Mouse (Mus musculus) testis, adult 2 months (tissue): Measurements from ENCODE around the gene Znfx1. TPM values are rescaled to one million over a fixed set of nuclear protein-coding genes. Genes with fewer than 3 reads are reported as not detected.

ENCODE experiments used
- H3K27ac ChIP-seq: fragments of 200-500 bp; 2 replicates; pipeline ENCODE4 v1.5.1; 2012; ENCODE audit warnings: low read depth, low read length; ENCODE audit not compliant: control insufficient read depth, insufficient read depth
- H3K27me3 ChIP-seq: fragments of 200-500 bp; 2 replicates; pipeline ENCODE4 v1.6.1; 2012; ENCODE audit warnings: mild to moderate bottlenecking, low read length, moderate library complexity; ENCODE audit not compliant: control insufficient read depth, insufficient read depth
- H3K36me3 ChIP-seq: fragments of 200-500 bp; 2 replicates; pipeline ENCODE4 v1.6.1; 2012; ENCODE audit warnings: mild to moderate bottlenecking, low read length; ENCODE audit not compliant: control insufficient read depth, insufficient read depth
- H3K4me1 ChIP-seq: fragments of 200-500 bp; 2 replicates; pipeline ENCODE4 v1.6.1; 2012; ENCODE audit warnings: low read length; ENCODE audit not compliant: control insufficient read depth, insufficient read depth
- H3K4me3 ChIP-seq: fragments of 200-500 bp; 2 replicates; pipeline ENCODE4 v1.5.1; 2012; ENCODE audit warnings: low read depth, mild to moderate bottlenecking, low read length, moderate library complexity, mixed read lengths; ENCODE audit not compliant: control insufficient read depth
- CTCF ChIP-seq: fragments of 200-500 bp; IDR thresholded peaks from 2 replicates; pipeline ENCODE4 v1.5.1; 2012; ENCODE audit warnings: low read depth, mild to moderate bottlenecking, inconsistent platforms, low read length, moderate library complexity; ENCODE audit not compliant: control insufficient read depth, insufficient read depth, insufficient replicate concordance
- POLR2A ChIP-seq: fragments of 200-500 bp; IDR thresholded peaks from 2 replicates; pipeline ENCODE4 v1.6.1; 2012; ENCODE audit warnings: low read depth, mild to moderate bottlenecking, inconsistent platforms, low read length, moderate library complexity; ENCODE audit not compliant: control insufficient read depth
- polyA plus RNA-seq: library from polyadenylated mRNA; depleted of rRNA; stranded (reverse); fragments of >200 nt; gene quantifications from 2 replicates; pipeline ENCODE4 v1.2.3, GENCODE M21; 2012

The Znfx1 gene
- polyA plus RNA-seq, 1 experiment = 42.7 TPM

GRCm38 (mm10) chr2:167093171-167093900, 30.5 kb upstream of the Znfx1 start:
- no peak for TF ChIP-seq CTCF
- TF ChIP-seq POLR2A = no peak

GRCm38 (mm10) chr2:167090271-167090670, 27.5 kb upstream of the Znfx1 start:
- TF ChIP-seq CTCF (no peak), POLR2A (no peak)
- Histone ChIP-seq H3K36me3 (no peaks in the 10 kb centered on the region), H3K4me1 (peaks cover 3% of the 10 kb centered on the region), H3K4me3 (no peak overlapping the region), H3K27ac (no peak overlapping the region), H3K27me3 (no peaks in the 10 kb centered on the region)

More at GRCm38 (mm10) chr2:167093171-167093900, 30.5 kb upstream of the Znfx1 start:
- no peaks in the 10 kb centered on the region for H3K36me3 ChIP-seq
- H3K27me3 ChIP-seq = no peaks in the 10 kb centered on the region
- H3K27ac ChIP-seq = no peak overlapping the region
- peaks cover 7% of the 10 kb centered on the region for H3K4me1 ChIP-seq
- H3K4me3 ChIP-seq = peak overlapping the region; percentile 69

GRCm38 (mm10) chr2:167086836-167087235, 24.0 kb upstream of the Znfx1 start:
- H3K27ac ChIP-seq = no peak overlapping the region
- H3K4me1 ChIP-seq = no peaks in the 10 kb centered on the region
- no peaks in the 10 kb centered on the region for H3K36me3 ChIP-seq
- H3K27me3 ChIP-seq = no peaks in the 10 kb centered on the region
- no peak overlapping the region for H3K4me3 ChIP-seq
- no peak for TF ChIP-seq POLR2A
- TF ChIP-seq CTCF = no peak

- Histone ChIP-seq H3K27ac (no peak overlapping the region), H3K27me3 (no peaks in the 10 kb centered on the region), H3K4me3 (no peak overlapping the region), H3K36me3 (no peaks in the 10 kb centered on the region), H3K4me1 (peaks cover 1% of the 10 kb centered on the region; the same call in 1 of the 2 replicates)
- no peak for TF ChIP-seq CTCF
- no peak for TF ChIP-seq POLR2A
Measured at GRCm38 (mm10) chr2:167086092-167086491, 23.3 kb upstream of the Znfx1 start.

- TF ChIP-seq CTCF = no peak
- no peak for TF ChIP-seq POLR2A
- Histone ChIP-seq H3K27me3 (no peaks in the 10 kb centered on the region), H3K4me1 (peaks cover 27% of the 10 kb centered on the region), H3K36me3 (no peaks in the 10 kb centered on the region; the same call in 1 of the 2 replicates), H3K27ac (no peak overlapping the region; the same call in 1 of the 2 replicates), H3K4me3 (no peak overlapping the region)
Measured at GRCm38 (mm10) chr2:167081639-167082038, 18.8 kb upstream of the Znfx1 start.

- Histone ChIP-seq H3K4me1 (peaks cover 27% of the 10 kb centered on the region), H3K27ac (no peak overlapping the region), H3K27me3 (no peaks in the 10 kb centered on the region), H3K4me3 (no peak overlapping the region), H3K36me3 (no peaks in the 10 kb centered on the region; the same call in 1 of the 2 replicates)
- TF ChIP-seq POLR2A (no peak), CTCF (no peak)
Measured at GRCm38 (mm10) chr2:167081135-167081534, 18.3 kb upstream of the Znfx1 start.

- no peaks in the 10 kb centered on the region; the same call in 1 of the 2 replicates for H3K36me3 ChIP-seq
- no peak overlapping the region for H3K27ac ChIP-seq
- no peaks in the 10 kb centered on the region for H3K27me3 ChIP-seq
Measured at GRCm38 (mm10) chr2:167080387-167080786, 17.6 kb upstream of the Znfx1 start.

More at GRCm38 (mm10) chr2:167080387-167080786, 17.6 kb upstream of the Znfx1 start:
- TF ChIP-seq POLR2A (no peak), CTCF (no peak)
- Histone ChIP-seq H3K4me3 (no peak overlapping the region), H3K4me1 (peaks cover 27% of the 10 kb centered on the region)
